Comparison of ENCODE assay signal across 10 mouse cellular contexts in genomic region chrX:101334606-101335005, GRCm38 (mm10). TPM values are rescaled to one million over a fixed set of nuclear protein-coding genes. Genes with fewer than 3 reads are reported as not detected.
DNase-seq lines count a peak whose midpoint lies in the region; ATAC-seq and TF ChIP-seq lines count a peak whose summit lies in the region.
"Had no signal": no experiment of that assay in that cellular context is flagged by ENCODE, and none has a peak within 500 bp of the region (broad histone marks: within the 10 kb centered on the region; RNA-seq: fewer than 3 reads in every experiment).

No protein-coding gene starts in this region.

- no peaks in the 10 kb centered on the region; the same call in 1 of the 2 replicates for H3K4me1 ChIP-seq in bone marrow macrophage, adult 2 months (ENCODE audit: control insufficient read depth, insufficient read depth, low read length)

- TF ChIP-seq CTCF in left cerebral cortex, adult 2 months (IDR thresholded peaks at IDR 0.05): peak; percentile 46
- TF ChIP-seq CTCF in bone marrow macrophage, adult 2 months (IDR thresholded peaks at IDR 0.05; ENCODE audit: low read depth, low read length): 0 out of 2 replicates have a peak, but pooled peaks have one; percentile 31

- ATAC-seq in cerebellum, adult (ENCODE audit: insufficient number of reproducible peaks, low FRiP score, low TSS enrichment): no peak

- intact Hi-C loops in left cerebral cortex, adult 2 months (cut with DNase I): no loop called here
- intact Hi-C loops in left cerebral cortex, postnatal 14 days (cut with DNase I): no loop called here

- no peak for DNase-seq in left cerebral cortex, adult 2 months (ENCODE audit: extremely low spot score in 1 of 2, low spot score in 2 of 2)
- no peak for DNase-seq in left cerebral cortex, postnatal 14 days (ENCODE audit: low spot score in 2 of 2)
- peak; percentile 59 for DNase-seq in ES-CJ7 (ENCODE audit: low read depth, low spot score)
- peak; percentile 41 for DNase-seq in spleen, adult 12 weeks (ENCODE audit: low spot score)
- DNase-seq in embryo, embryonic 11 days: no peak

- no peak overlapping the region for H3K4me3 ChIP-seq in left cerebral cortex, adult 2 months
- no peak overlapping the region for H3K4me3 ChIP-seq in bone marrow macrophage, adult 2 months (ENCODE audit: insufficient read depth, low read length)
- H3K4me3 ChIP-seq: erythroblast, embryonic 14.5 days; megakaryocyte, embryonic 14.5 days had no signal

- TF ChIP-seq POLR2A in bone marrow macrophage, adult 2 months (IDR thresholded peaks at IDR 0.05; ENCODE audit: borderline replicate concordance, low read depth, low read length): no peak

- no peak overlapping the region for H3K27ac ChIP-seq in left cerebral cortex, adult 2 months
- no peak overlapping the region for H3K27ac ChIP-seq in bone marrow macrophage, adult 2 months (ENCODE audit: insufficient read depth, low read depth, low read length)

RNA-seq across cellular contexts. Expression of gene Nlgn3, which starts 35.6 kb away (rescaled TPM):
- 100 to 1,000 TPM; 159 to 160 TPM for total RNA-seq in left cerebral cortex, adult 2 months (2021)
- total RNA-seq in left cerebral cortex, postnatal 14 days (2021): 100 to 1,000 TPM; 220 to 223 TPM
- not detected in 2 replicates for polyA plus RNA-seq in bone marrow macrophage, adult 2 months (2012; ENCODE audit: insufficient read depth, insufficient read length, missing spikeins)
- polyA plus RNA-seq: erythroblast, embryonic 14.5 days had no signal

RNA-seq across cellular contexts. Expression of gene Gjb1, which starts 41.6 kb away (rescaled TPM):
- total RNA-seq in left cerebral cortex, adult 2 months (2021): 1 to 10 TPM; 6.4 to 8.8 TPM
- total RNA-seq in left cerebral cortex, postnatal 14 days (2021): 1 to 10 TPM; 1.3 to 4.7 TPM
- polyA plus RNA-seq in bone marrow macrophage, adult 2 months (2012; ENCODE audit: insufficient read depth, insufficient read length, missing spikeins): not detected in 2 replicates
- total RNA-seq: heart, postnatal 10 days had no signal

Comparison
In these comparisons a context has a peak if more than half of its experiments do, and no peak if none do; other contexts are left out.
1. DNase-seq: peak in ES-CJ7 (single experiment) and spleen, adult 12 weeks (single experiment); none in left cerebral cortex, adult 2 months (0 of 2), left cerebral cortex, postnatal 14 days (0 of 2) and embryo, embryonic 11 days (single experiment).